Mouse (Mus musculus) bone marrow macrophage, adult 2 months (primary cell): ENCODE measurements at regions not wholly inside any gene's neighbourhood (a gene's known extent, or its start where the extent isn't known, plus 50 kb on each side); places are given as distances from the start of the nearest gene placed in this dataset.

Source experiments
- H3K27ac ChIP-seq: 2 replicates; pipeline ENCODE4 v1.5.1; 2012; ENCODE audit warnings: low read depth, low read length; ENCODE audit not compliant: insufficient read depth
- H3K4me1 ChIP-seq: 2 replicates; pipeline ENCODE4 v1.6.1; 2012; ENCODE audit warnings: low read length; ENCODE audit not compliant: control insufficient read depth, insufficient read depth
- H3K4me3 ChIP-seq: 2 replicates; pipeline ENCODE4 v1.5.1; 2012; ENCODE audit warnings: mild to moderate bottlenecking, low read length, moderate library complexity; ENCODE audit not compliant: insufficient read depth
- CTCF ChIP-seq: IDR thresholded peaks from 2 replicates; pipeline ENCODE4 v1.5.1; 2012; ENCODE audit warnings: low read depth, mild to moderate bottlenecking, low read length, moderate library complexity
- POLR2A ChIP-seq: IDR thresholded peaks from 2 replicates; pipeline ENCODE4 v1.6.1; 2012; ENCODE audit warnings: mild to moderate bottlenecking, low read depth, low read length, borderline replicate concordance

GRCm38 (mm10) chr9:47354423-47354822 lies 175.6 kb upstream of the Cadm1 start:
- Histone ChIP-seq H3K4me1 (no peaks in the 10 kb centered on the region), H3K4me3 (no peak overlapping the region), H3K27ac (no peak overlapping the region)
- TF ChIP-seq CTCF = no peak
- TF ChIP-seq POLR2A = no peak

GRCm38 (mm10) chr9:47354866-47355265 lies 175.1 kb upstream of the Cadm1 start:
- TF ChIP-seq CTCF (no peak), POLR2A (no peak)
- Histone ChIP-seq H3K4me3 (no peak overlapping the region), H3K4me1 (no peaks in the 10 kb centered on the region), H3K27ac (no peak overlapping the region)

- Histone ChIP-seq H3K27ac (no peak overlapping the region), H3K4me1 (no peaks in the 10 kb centered on the region), H3K4me3 (no peak overlapping the region)
- no peak for TF ChIP-seq POLR2A
Observed at GRCm38 (mm10) chr9:47357756-47358399, 172.1 kb upstream of the Cadm1 start.

GRCm38 (mm10) chr9:47358400-47358767 lies 171.6 kb upstream of the Cadm1 start:
- TF ChIP-seq CTCF = no peak
- TF ChIP-seq POLR2A = no peak
- no peak overlapping the region for H3K27ac ChIP-seq
- no peaks in the 10 kb centered on the region for H3K4me1 ChIP-seq
- H3K4me3 ChIP-seq = no peak overlapping the region

- Histone ChIP-seq H3K27ac (no peak overlapping the region), H3K4me1 (no peaks in the 10 kb centered on the region), H3K4me3 (no peak overlapping the region)
- TF ChIP-seq POLR2A = no peak
- TF ChIP-seq CTCF = no peak
Observed at GRCm38 (mm10) chr9:47363086-47363485, 166.9 kb upstream of the Cadm1 start.

GRCm38 (mm10) chr9:47364762-47365161 lies 165.2 kb upstream of the Cadm1 start:
- no peaks in the 10 kb centered on the region for H3K4me1 ChIP-seq
- no peak overlapping the region for H3K27ac ChIP-seq
- TF ChIP-seq CTCF (no peak), POLR2A (no peak)
- H3K4me3 ChIP-seq = no peak overlapping the region

GRCm38 (mm10) chr9:47367266-47367957 lies 162.6 kb upstream of the Cadm1 start:
- Histone ChIP-seq H3K4me3 (no peak overlapping the region), H3K27ac (no peak overlapping the region), H3K4me1 (no peaks in the 10 kb centered on the region)
- TF ChIP-seq POLR2A (no peak), CTCF (no peak)

GRCm38 (mm10) chr9:47368015-47368901 lies 161.7 kb upstream of the Cadm1 start:
- no peak overlapping the region for H3K27ac ChIP-seq
- no peaks in the 10 kb centered on the region for H3K4me1 ChIP-seq
- no peak overlapping the region for H3K4me3 ChIP-seq
- no peak for TF ChIP-seq CTCF
- TF ChIP-seq POLR2A = no peak

GRCm38 (mm10) chr9:47372296-47372695 lies 157.7 kb upstream of the Cadm1 start:
- H3K27ac ChIP-seq = no peak overlapping the region
- no peak for TF ChIP-seq POLR2A
- no peak for TF ChIP-seq CTCF
- no peak overlapping the region for H3K4me3 ChIP-seq
- no peaks in the 10 kb centered on the region for H3K4me1 ChIP-seq

GRCm38 (mm10) chr9:47374086-47374485 lies 155.9 kb upstream of the Cadm1 start:
- TF ChIP-seq CTCF (no peak), POLR2A (no peak)
- H3K27ac ChIP-seq = no peak overlapping the region
- H3K4me3 ChIP-seq = no peak overlapping the region
- no peaks in the 10 kb centered on the region for H3K4me1 ChIP-seq
